Mouse (Mus musculus) kidney, postnatal 10 days (tissue): ENCODE measurements around the gene Mvp.

Experiments
- DNase-seq: peaks from one replicate; pipeline ENCODE4 v3.0.0; 2021; ENCODE audit warnings: mixed read lengths

Mvp gene

DNA sequence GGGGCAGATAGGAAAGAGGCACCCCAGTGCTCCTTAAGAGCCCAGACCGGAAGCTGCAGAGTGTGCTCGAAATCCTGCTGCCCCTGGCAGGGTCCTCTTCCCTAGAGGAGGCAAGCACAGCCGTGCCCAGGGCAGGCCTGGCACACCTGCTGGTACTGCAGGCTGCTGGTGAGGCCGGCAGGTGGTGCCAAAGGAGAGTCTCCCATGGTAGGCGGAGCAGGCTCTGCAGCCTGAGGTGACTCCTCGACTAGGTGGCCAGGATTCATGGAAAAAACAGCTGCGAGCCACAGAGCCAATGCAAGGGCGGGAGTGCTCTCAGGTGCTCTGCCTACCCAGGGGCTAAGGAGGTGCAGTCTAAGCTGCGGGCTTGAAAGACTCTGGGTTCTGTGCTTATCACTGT lies 28.1 kb downstream of the Mvp start:
- DNase-seq = peak; percentile 78

DNA sequence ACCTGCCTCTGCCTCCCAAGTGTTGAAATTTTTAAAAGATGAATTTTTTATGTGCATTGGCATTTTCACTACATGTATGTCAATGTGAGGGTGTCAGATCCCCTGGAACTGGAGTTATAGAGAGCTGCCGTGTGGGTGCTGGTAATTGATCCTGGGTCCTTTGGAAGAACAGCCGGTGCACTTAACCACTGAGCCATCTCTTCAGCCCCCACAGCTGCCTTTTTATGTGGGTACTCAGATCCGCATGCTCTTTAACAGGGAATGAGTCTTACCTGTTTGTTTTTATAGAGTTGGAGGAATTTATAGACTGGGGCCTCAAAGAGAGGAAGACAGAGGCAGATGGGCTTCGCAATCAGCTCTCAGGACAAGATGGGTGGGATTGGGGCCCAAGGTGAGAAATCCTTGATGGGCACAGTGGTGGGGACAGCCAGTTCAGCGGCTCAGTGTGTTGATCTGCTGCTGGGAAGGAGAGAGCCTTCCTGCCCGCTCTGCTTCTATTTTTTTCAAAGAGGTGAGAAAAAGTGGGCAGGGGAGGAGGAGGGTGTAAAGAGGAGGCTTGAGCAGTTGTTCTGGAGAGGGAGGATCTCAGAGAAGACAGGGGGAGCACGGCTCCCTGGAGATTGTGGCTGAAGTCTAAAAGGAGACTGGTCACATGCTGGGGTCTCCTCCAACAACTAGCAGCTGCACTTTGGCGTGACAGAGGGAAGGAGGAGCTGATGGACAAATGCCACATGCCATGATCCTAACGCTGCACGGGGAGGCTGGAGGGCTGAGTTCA lies 29.6 kb downstream of the Mvp start:
- no peak for DNase-seq

DNA sequence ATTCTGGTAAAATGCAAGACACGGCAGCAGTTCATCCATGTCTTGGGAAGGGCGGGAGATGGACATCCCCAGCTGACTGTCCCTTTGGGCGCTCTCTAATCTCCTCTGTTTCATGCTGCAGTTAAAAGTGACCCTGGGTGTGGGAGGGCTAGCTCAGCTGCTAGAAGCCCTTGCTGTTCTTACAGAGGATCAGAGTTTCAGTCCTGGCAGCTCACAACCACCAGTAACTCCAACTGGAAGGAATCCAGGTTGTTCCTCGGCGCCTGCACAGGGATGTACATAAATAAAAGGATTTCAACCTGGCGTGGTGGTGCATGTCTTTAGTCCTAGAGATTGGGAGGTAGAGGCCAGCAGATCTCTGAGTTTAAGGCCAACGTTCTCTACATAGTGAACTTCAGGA lies 31.3 kb downstream of the Mvp start:
- DNase-seq = no peak

DNA sequence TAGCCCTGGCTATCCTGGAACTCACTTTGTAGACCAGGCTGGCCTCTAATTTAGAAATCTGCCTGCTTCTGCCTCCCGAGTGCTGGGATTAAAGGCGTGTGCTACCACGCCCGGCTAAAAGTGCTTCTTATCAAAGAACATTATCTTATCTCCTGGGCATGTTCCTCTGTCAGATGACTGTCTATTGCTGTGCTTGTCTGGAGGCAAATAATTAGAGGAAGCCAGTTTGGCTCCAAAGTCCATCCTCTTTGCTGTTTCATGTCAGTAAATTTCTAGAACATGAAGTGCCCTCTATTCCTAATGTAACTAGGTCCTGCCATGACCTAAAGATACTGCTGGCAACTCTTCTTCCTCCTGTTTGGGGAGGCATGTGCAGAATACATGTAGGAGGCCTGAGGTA lies 32.4 kb downstream of the Mvp start:
- no peak for DNase-seq

DNA sequence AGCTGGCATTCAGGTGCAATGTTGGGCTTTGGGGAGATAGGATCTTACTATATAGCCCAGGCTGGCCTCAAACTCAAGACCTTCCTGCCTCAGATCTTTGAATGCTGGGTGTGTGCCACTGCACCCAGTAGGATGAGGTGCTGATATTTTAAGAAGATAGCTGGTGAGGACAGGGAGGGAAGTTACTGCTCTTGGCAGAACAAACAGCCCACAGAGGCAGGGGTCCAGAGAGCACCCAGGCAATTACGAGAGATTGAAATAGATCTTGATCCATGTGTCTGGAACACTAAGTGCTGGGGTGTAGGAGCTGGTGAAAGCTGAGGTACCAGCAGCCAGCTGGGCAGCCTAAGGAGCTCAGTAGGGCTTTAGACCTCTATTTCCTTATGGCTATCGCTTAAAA lies 32.8 kb downstream of the Mvp start:
- DNase-seq = no peak

DNA sequence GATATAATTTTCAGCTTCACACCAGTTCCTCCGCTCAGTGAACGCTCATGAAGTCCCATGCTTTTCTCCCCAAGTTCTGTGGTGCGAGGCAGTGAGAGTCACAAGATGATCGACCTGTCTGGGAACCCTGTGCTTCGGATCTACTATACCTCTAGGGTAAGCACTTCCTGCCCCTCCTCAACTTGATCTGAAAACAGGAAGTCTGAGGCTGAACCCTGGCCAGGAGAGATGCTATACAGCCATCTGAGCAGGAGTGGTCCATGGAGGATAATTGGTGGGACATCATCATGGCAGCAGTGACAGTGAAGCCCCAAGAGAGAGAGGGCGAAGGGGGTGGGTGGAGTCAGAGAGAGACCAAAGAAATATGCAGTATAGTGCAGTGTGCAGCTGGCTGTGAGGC lies 35.6 kb downstream of the Mvp start:
- DNase-seq = no peak

DNA sequence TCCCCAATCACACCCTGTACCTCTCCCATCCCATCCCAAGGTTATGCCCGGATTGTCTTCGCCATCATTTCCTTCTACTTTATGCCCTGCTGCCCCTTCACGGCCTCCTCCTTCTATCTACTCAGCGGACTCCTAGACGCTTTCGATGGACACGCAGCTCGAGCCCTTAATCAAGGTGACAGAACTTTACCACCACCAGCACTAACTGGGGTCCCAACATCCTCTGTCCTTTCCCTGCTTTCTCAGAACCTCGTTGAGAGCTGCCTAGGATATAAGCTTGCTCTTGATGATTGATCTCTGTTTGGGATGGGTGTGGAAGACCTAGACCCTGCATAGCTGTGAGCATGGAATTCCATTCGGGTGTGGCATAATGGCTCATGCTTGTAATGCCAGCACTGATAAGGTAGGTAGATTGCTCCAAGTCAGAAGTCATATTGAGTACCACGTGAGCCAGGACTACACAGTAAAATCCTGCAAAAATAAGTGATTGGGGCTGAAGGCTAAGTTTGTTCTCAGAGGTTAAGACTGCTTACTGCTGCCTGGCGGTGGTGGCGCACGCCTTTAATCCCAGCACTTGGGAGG lies 37.5 kb downstream of the Mvp start:
- DNase-seq = peak; percentile 22

DNA sequence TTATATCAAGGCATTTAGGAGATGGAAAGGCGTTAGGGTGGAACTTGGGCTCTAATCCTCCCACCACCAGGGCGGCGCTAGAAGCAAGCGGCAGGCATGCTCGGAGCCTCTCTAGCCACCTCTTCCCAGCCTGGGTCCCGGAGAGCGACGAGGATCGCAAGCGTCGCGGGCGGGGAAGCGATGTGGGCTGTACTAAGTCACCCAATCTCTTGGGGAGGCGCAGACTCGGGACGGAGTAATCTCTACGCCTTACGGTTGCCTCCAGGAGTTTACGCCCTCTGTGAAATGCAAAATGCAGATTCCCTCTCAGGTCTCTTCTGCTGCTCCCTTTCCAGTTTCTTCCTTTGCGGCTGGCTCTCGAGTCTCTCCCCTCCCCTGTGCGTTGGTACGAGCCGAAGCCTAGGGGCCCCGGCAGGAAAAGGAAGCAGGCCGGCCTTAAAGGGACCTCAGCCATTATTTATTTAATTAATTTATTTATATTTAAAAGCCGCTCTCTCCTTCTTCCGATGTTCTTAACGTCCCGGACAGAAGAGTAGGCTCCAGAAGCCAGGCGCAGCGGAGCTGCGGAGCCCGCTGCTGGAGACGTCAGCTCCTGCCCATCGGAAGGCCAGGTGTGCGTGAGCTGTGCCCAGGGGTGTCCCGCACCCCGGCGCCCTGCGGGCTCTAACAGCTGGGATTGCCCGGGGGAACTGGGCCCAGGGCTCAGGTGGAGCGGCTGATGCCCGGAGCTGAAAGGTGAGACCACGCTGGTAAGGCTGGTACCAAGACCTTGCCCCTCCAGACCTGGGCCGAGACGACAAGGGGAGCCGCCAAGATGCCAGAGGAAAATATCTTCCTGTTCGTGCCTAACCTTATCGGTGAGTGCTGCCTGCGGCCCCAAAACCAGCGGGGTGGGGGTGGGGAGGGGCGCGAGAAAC lies 38.2 kb downstream of the Mvp start, which contains the start of gene Cdiptos:
TSS of gene Cdiptos (minus strand) at position 149 of the 917 bp plus-strand sequence.
- peak; percentile 99 for DNase-seq

DNA sequence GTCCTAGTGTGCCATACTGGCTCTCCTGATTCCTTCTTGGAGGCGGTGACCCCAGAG lies 38.7 kb downstream of the Mvp start, which contains the start of gene Cdipt:
TSS of gene Cdipt (plus strand) at position 22 of the 57 bp plus-strand sequence.
- no peak for DNase-seq

DNA sequence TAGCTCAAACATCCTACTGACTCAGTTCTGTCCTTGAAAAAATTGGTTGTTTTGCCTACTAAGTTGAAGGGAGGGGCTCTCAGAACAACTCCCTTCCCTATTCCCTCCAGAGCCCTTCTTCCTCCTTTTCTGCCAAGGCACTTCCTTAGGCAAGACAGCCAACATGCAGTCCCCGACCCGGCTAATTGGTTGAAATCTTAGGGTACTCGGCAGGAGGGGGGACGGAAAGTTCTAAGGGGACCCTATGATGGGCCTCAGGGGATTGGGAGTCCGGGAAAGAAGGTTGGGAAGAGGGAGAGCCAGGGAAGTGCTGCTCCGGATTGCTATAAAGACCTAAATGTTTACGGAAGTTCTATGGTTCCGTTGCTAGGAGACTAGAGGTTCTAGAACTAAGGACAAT lies 38.9 kb downstream of the Mvp start:
- peak; percentile 24 for DNase-seq

DNA sequence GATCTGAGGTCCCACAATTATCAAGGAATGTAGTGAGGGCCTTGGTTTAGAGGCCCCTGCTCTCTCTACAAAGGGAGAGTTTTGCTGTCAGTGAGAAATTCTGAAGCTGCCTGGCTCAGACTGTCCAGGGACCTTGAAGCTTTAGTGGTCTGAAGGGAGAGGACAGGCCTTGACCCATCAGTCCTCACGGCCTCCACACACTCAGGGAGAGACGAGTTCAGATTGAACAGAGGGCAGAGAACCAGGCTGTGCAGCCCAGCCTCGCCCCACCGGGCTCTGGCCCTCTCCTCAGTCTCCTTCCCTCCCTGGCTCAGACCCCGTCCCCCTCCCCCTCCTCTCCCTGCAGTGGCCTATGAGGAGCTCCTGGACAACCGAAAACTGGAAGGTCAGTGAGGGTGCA lies 47.1 kb downstream of the Mvp start:
- DNase-seq = no peak

DNA sequence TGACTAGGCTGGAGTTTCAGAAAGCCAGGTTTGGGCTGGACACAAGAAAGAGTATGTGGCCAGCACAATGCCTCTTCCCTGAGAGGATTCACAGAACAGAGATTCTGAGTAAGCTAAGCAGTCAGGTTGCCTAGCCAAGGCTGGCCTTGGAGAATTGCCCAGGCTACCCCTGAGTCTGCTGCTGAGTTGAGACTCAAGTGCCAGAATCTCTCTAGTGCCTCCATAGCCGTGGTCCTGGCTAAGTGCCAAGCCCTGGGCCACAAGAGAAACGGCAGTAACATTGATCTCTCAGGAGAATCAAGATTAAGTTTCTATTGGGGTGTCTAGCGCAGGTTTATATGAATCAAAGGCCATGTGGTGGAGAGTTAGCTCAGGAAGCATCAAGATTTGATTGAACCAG lies 48.9 kb downstream of the Mvp start:
- DNase-seq = no peak

DNA sequence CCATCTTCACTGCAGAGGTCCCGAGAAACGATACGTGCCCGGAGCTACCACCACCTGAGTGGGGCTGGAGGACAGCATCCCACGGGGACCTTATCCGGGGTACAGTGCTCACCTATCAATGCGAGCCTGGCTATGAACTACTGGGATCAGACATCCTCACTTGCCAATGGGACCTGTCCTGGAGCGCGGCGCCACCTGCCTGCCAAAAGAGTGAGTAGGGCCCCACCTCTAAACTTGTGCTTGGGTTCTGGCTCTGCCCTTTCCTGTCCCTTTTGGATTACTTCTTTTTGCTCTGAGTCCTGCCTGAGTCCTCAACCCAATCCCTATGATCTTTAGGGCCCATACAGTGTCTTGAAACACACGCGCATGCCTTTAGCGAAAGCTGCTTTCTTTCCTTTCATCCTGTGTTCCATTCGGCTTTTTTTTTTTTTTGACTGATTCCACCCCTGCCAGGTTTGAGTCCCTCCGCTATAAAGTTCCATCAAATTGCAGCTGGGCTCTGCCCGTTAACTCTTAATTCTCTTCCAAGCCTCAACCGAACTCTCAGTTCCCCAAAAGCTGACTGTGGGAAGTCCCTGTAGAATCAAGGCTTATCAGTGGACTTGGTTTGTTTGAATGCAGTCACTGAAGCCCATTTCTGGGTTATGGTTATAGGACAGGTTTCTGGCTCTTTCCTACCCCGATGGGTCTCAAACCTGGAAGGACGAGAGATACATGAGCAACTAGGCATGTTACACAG lies 50.7 kb downstream of the Mvp start:
- peak; percentile 76 for DNase-seq

DNA sequence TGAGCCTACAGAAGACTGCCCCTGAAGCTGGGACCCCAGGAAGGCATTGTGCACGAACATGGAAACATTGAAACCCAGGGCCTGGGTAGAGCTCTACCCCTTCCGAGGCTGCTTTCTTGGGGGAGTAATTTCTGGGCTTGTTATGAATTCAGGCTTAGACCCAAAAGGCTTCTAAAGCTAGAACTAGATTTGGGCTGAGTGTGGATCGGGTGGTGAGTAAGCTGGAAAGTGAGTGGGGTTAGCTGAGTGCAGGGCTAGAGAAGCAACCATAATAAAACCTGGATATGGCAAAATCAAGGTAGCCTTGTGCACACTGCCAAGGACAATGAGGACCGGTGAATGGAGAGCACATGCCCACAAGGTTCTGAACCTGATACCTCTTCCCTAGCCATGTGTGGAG lies 52.5 kb downstream of the Mvp start:
- no peak for DNase-seq

DNA sequence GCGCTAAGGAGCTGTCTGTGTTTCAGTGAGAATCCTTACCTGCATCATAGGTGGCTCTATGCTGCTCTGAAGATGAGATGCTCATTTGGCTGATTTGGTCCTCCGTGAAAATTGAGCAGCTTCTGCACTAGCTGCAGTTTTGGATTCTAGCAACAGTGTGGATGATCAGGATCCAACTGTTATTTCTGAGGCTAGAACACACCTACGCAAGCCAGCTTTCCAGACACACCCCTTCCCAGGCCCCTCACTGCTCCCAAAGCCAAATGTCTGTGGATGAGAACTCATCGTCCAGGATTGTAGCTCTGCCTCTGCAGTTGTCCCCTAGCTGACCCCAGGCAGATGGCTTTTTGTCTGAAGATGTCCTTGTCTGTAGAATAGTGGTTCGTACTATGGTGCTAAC lies 53.3 kb downstream of the Mvp start:
- no peak for DNase-seq

DNA sequence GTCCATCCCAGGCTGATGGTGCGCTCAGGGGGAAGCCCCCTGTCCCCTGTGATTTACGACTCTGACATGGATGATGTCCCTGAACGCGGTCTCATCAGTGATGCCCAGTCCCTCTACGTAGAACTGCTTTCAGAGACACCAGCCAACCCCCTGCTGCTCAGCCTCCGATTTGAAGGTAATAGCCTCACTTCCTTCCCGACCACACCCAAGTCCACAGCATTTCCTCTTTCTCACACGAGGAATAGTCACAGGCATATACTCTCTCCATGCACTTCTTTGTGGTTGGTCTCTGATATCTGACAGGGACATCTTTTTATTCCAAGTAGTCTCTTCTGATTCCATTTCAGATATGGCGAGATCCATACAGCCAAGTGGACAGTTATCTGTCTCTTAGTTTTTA lies 54.6 kb downstream of the Mvp start:
- no peak for DNase-seq

DNA sequence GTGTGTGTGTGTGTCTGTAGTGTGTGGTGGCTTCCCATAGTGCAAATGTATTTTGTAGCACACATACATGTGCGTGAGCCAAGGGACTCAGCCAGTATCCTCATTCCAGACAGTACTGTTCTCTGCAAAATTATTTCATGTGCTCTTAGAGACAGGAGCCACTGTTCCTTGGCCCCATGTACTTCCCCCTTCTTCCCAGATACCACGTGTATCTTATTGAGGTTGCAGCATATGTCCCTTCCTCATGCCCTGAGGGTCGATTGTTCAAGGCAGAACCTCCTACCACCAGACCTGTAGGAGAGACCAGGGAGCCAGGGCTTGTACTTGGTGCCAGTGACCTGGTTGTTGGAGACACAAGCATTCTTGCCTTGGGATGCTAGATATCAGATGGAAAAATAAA lies 59.3 kb downstream of the Mvp start:
- no peak for DNase-seq

DNA sequence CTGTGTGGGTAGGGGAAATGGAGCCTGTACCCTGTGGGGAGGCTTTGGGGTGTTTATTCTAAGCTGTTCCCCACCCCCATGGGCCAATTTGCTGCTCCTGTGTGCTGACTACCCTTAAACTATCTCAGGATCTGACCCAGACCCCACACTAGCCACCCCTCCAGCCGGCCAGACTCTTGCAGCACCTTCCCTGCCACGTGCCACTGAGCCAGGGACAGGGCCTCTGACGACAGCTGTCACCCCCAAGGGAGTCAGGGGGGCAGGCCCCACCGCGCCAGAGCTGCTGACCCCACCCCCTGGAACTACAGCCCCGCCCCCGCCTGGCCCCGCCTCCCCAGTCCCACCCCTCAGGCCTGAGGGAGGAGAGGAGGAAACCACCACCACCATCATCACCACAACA lies 61.8 kb downstream of the Mvp start:
- no peak for DNase-seq

DNA sequence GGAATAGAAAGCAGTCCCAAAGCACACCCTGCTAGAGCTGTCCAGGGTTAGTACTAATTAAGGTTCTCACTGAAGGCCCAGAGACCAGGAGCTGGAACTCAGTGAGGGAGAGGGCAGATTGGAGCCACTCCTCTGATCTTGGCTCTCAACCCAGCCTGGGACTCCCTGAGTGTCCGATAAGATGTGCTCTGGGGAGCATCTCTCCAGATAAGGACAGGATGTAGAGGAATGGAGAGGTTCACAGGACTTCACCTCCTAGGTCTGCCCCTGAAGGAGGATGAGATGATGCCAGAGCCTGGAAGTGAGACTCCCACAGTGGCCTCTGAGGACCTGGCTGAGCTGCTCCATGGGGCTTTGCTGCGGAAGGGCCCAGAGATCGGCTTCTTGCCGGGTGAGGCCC lies 62.7 kb downstream of the Mvp start:
- DNase-seq = no peak

DNA sequence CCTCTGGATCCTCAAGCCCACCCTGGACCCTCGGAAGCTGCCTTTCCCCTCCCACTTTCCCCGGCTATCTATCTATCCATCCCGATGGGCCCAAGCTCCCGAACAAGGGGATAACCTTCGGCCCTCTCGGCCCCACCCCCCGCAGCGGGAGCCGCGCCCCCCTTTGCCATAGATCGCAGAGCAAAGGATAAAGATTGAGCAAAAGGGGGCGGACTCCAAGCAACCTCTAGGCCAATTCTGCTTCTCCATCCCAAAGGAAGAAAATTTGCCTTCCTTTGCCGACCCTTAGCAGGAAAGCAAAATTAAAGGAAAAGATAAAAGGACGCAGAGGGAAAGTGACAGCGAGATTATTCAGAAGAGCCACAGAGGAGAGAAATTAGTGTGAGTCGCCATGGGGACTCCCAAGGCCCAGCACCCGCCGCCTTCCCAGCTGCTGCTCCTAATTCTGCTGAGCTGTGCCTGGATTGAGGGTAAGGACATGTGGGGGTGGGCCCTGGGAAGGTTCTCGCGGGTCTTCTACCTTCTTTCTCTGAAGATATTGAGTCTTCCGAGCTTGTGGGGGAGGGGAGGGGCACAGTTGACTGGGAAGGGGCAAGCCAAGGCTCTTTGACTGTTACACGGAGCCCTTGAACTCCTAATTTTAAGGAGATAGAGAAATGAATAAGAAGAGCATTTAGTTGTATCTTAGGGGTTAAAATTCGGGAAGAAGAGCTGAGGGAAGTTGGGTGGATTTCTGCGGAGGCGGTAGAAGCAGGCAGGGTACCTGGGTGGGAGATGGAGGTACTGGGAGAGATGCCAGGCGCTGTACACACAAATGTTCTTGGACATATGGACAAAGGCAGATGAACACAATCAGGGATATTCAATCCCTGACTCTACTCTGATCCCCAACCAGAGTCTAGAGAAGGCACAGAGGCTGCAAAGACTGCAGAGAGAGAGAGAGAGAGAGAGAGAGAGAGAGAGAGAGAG lies 63.5 kb downstream of the Mvp start:
- no peak for DNase-seq

DNA sequence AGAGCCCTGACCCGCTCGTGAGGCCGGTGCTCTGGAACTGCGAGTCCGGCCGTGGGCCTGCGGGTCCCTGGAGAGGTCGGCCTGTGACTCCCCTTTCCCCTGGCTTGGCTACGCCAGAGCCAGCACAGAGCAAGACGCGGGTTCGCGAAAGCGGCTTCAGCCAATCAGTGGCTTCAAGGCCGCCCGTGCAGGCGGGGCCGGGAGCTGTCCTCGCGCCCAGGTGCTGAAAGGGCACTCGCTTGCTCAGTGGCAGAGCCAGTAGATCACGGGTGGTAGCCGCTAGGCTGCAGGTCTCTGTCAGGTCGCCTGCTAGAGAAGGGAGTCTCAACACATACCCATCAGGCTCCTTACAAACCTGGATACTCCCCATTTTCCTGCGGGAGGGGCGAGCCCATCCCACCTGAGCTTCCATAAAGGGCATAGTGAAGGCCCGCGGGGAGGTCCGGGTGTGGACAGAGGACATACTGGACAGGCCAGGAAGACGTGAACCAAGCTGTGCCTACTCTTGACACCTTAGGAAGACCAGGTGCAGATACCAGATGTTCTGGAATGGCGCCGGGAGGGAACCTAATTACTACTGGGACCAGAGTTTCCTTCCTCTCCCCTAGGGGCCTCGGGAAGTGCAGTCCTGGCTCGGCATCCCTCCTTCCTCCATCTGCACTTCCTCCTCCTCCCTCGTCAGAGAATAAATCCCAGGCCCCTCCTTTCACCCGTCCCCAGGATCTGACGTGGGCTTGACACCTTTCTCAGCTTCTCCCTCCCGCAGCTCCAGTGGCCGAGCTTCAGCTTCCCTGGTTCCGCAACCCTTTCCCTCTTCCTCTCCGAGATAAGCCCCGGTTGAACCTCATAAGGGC lies 64.4 kb downstream of the Mvp start, which contains the start of gene Sez6l2:
TSS of gene Sez6l2 (plus strand) at position 771 of the 854 bp plus-strand sequence.
- peak; percentile 97 for DNase-seq
